Comparison of ENCODE assay signal across 21 mouse cellular contexts in genomic region chr3:69231522-69232138, GRCm38 (mm10). TPM values are rescaled to one million over a fixed set of nuclear protein-coding genes. Genes with fewer than 3 reads are reported as not detected.
"Had no signal": no experiment of that assay in that cellular context is flagged by ENCODE, and none has a peak within 500 bp of the region (broad histone marks: within the 10 kb centered on the region; RNA-seq: fewer than 3 reads in every experiment).

No protein-coding gene starts in this region.

- ATAC-seq: midbrain, embryonic 15.5 days had no signal

- H3K9me3 ChIP-seq: limb, embryonic 10.5 days; limb, embryonic 13.5 days; liver, embryonic 13.5 days; midbrain, embryonic 12.5 days; midbrain, embryonic 15.5 days; neural tube, embryonic 12.5 days had no signal

- H3K4me1 ChIP-seq: liver, embryonic 13.5 days; midbrain, embryonic 12.5 days; midbrain, embryonic 15.5 days; neural tube, embryonic 12.5 days had no signal

- H3K27me3 ChIP-seq: limb, embryonic 13.5 days; liver, embryonic 13.5 days; midbrain, embryonic 12.5 days; midbrain, embryonic 15.5 days; neural tube, embryonic 12.5 days had no signal

- H3K36me3 ChIP-seq: limb, embryonic 10.5 days; limb, embryonic 13.5 days; liver, embryonic 13.5 days; midbrain, embryonic 12.5 days; midbrain, embryonic 15.5 days; neural tube, embryonic 12.5 days had no signal

- H3K4me2 ChIP-seq: limb, embryonic 13.5 days; liver, embryonic 13.5 days; midbrain, embryonic 12.5 days; midbrain, embryonic 15.5 days; neural tube, embryonic 12.5 days had no signal

- DNase-seq: kidney, adult 9 months; kidney, postnatal 14 days; kidney, postnatal 4 days; layer of hippocampus, adult 9-11 months; liver; liver, embryonic 13.5 days; lung, adult 2 months; retina, postnatal 1 day; right cerebral cortex, postnatal 25 days; thymus, adult 18-20 months; thymus, postnatal 36 days had no signal

- H3K9ac ChIP-seq: limb, embryonic 13.5 days; liver, embryonic 13.5 days; midbrain, embryonic 12.5 days; midbrain, embryonic 15.5 days; neural tube, embryonic 12.5 days had no signal

- H3K27ac ChIP-seq: layer of hippocampus, adult 2 months; limb, embryonic 10.5 days; limb, embryonic 13.5 days; liver, embryonic 13.5 days; macrophage; midbrain, embryonic 12.5 days; midbrain, embryonic 15.5 days; neural tube, embryonic 12.5 days had no signal

- H3K4me3 ChIP-seq: layer of hippocampus, adult 2 months; limb, embryonic 10.5 days; limb, embryonic 13.5 days; liver, embryonic 13.5 days; midbrain, embryonic 12.5 days; midbrain, embryonic 15.5 days; neural tube, embryonic 12.5 days had no signal

RNA-seq across cellular contexts. Expression of gene Arl14, which starts 9.4 kb away (rescaled TPM):
- polyA plus RNA-seq: limb, embryonic 10.5 days; limb, embryonic 13.5 days; liver, embryonic 13.5 days; liver, embryonic 16.5 days; lung, adult 2 months; macrophage; midbrain, embryonic 12.5 days; midbrain, embryonic 15.5 days; neural tube, embryonic 12.5 days; spleen, adult 2 months; testis, adult 2 months had no signal
